Mouse (Mus musculus): ENCODE results near the gene Arid4b. TPM values are rescaled to one million over a fixed set of nuclear protein-coding genes. Genes with fewer than 3 reads are reported as not detected.
"Not testable (repeated sequence)": the region's sequence is repeated elsewhere in the genome, so short reads cannot be mapped to it uniquely, and the experiment has no call there.

Gene Arid4b
- 50.0 and 60.8 TPM in 2 replicates for polyA plus RNA-seq (2014; fragmentation: Nextera tagmentation; extraction: Ambion mirVana)

- no peaks in the 10 kb centered on the region for H3K27me3 ChIP-seq (replicated peaks; ENCODE audit: control insufficient read depth, insufficient read depth, low read length)
- H3K9ac ChIP-seq (ENCODE audit: low read depth, low read length) = peak within 1 kb of the TSS; percentile 98
- 0% methylated on average over 50 of the region's 64 CpGs for WGBS
- peak; percentile 98 for ATAC-seq (ENCODE audit: low read depth)
- DNase-seq (ENCODE audit: low spot score) = peak; percentile 100
- H3K9me3 ChIP-seq (ENCODE audit: control insufficient read depth, low read length) = no peaks in the 10 kb centered on the region
- H3K4me3 ChIP-seq (ENCODE audit: low read depth, low read length) = peak within 1 kb of the TSS; percentile 98
- H3K27ac ChIP-seq (replicated peaks; ENCODE audit: low read depth, low read length) = peak within 1 kb of the TSS; percentile 97
- H3K36me3 ChIP-seq (ENCODE audit: control insufficient read depth, insufficient read depth, low read length) = peaks cover 19% of the 10 kb centered on the region; the same call in 1 of the 2 replicates
- peak within 1 kb of the TSS; percentile 71 for H3K4me2 ChIP-seq (ENCODE audit: low read depth, low read length)
- H3K4me1 ChIP-seq (ENCODE audit: control insufficient read depth, insufficient read depth, low read length) = peaks cover 14% of the 10 kb centered on the region; the same call in 1 of the 2 replicates
These were observed at the start of gene Arid4b, which contains the start of gene Ggps1 for GRCm38 (mm10) chr13:14063013-14063941. Arid4b (plus strand) TSS chr13:14063232. Ggps1 (minus strand) TSS chr13:14063488.

- H3K9ac ChIP-seq (ENCODE audit: low read depth, low read length) = no peak overlapping the region
- H3K4me1 ChIP-seq (ENCODE audit: control insufficient read depth, insufficient read depth, low read length) = no peaks in the 10 kb centered on the region
- no peaks in the 10 kb centered on the region for H3K9me3 ChIP-seq (ENCODE audit: control insufficient read depth, low read length)
- no peak overlapping the region for H3K4me2 ChIP-seq (ENCODE audit: low read depth, low read length)
- no peak overlapping the region for H3K4me3 ChIP-seq (ENCODE audit: low read depth, low read length)
- 93% methylated on average over 2 of the region's 2 CpGs for WGBS
- no peaks in the 10 kb centered on the region for H3K27me3 ChIP-seq (replicated peaks; ENCODE audit: control insufficient read depth, insufficient read depth, low read length)
- ATAC-seq (ENCODE audit: low read depth) (no peak), DNase-seq (ENCODE audit: low spot score) (no peak)
- H3K27ac ChIP-seq (replicated peaks; ENCODE audit: low read depth, low read length) = no peak overlapping the region
- H3K36me3 ChIP-seq (ENCODE audit: control insufficient read depth, insufficient read depth, low read length) = peaks cover 52% of the 10 kb centered on the region
These were observed 49.0 kb upstream of the Arid4b start for GRCm38 (mm10) chr13:14014001-14014400.

GRCm38 (mm10) chr13:14014540-14014939 is 48.5 kb upstream of the Arid4b start:
- Histone ChIP-seq H3K36me3 (ENCODE audit: control insufficient read depth, insufficient read depth, low read length) (peaks cover 52% of the 10 kb centered on the region), H3K9ac (ENCODE audit: low read depth, low read length) (no peak overlapping the region), H3K4me2 (ENCODE audit: low read depth, low read length) (no peak overlapping the region), H3K4me3 (ENCODE audit: low read depth, low read length) (no peak overlapping the region), H3K4me1 (ENCODE audit: control insufficient read depth, insufficient read depth, low read length) (no peaks in the 10 kb centered on the region), H3K27me3 (replicated peaks; ENCODE audit: control insufficient read depth, insufficient read depth, low read length) (no peaks in the 10 kb centered on the region), H3K9me3 (ENCODE audit: control insufficient read depth, low read length) (no peaks in the 10 kb centered on the region), H3K27ac (replicated peaks; ENCODE audit: low read depth, low read length) (no peak overlapping the region)
- 79% methylated on average over 4 of the region's 4 CpGs for WGBS
- DNase-seq (ENCODE audit: low spot score) = no peak
- no peak for ATAC-seq (ENCODE audit: low read depth)

GRCm38 (mm10) chr13:14015609-14016008 is 47.4 kb upstream of the Arid4b start:
- ATAC-seq (ENCODE audit: low read depth) (no peak), DNase-seq (ENCODE audit: low spot score) (no peak)
- Histone ChIP-seq H3K36me3 (ENCODE audit: control insufficient read depth, insufficient read depth, low read length) (peaks cover 56% of the 10 kb centered on the region), H3K4me1 (ENCODE audit: control insufficient read depth, insufficient read depth, low read length) (no peaks in the 10 kb centered on the region), H3K9me3 (ENCODE audit: control insufficient read depth, low read length) (no peaks in the 10 kb centered on the region), H3K9ac (ENCODE audit: low read depth, low read length) (no peak overlapping the region), H3K4me2 (ENCODE audit: low read depth, low read length) (no peak overlapping the region), H3K27me3 (replicated peaks; ENCODE audit: control insufficient read depth, insufficient read depth, low read length) (no peaks in the 10 kb centered on the region), H3K4me3 (ENCODE audit: low read depth, low read length) (no peak overlapping the region), H3K27ac (replicated peaks; ENCODE audit: low read depth, low read length) (no peak overlapping the region)
- 88% methylated on average over 6 of the region's 6 CpGs for WGBS

DNA sequence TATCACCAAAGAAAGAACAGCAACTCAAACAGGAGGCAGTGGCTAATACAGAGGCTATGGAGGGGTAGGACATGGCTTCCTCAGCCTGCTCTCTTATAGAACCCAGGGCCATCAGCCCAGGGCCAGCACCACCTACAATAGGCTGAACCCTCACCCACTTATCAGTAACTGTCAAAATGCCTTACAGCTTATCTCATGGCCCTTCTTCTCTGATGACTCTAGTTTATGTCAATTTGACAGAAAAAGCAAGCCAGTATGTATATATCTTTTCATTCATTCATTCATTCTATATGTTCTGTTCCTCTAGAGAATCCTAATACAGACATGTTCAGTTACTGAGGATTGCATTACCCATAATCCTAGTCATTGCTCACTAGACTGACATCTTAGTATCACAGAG is 44.7 kb upstream of the Arid4b start:
- no peak for ATAC-seq (ENCODE audit: low read depth)
- H3K27ac ChIP-seq (replicated peaks; ENCODE audit: low read depth, low read length) = no peak overlapping the region

GRCm38 (mm10) chr13:14018852-14019251 is 44.2 kb upstream of the Arid4b start:
- DNase-seq (ENCODE audit: low spot score) = no peak
- no peak for ATAC-seq (ENCODE audit: low read depth)
- Histone ChIP-seq H3K9me3 (ENCODE audit: control insufficient read depth, low read length) (no peaks in the 10 kb centered on the region), H3K4me2 (ENCODE audit: low read depth, low read length) (no peak overlapping the region), H3K9ac (ENCODE audit: low read depth, low read length) (no peak overlapping the region), H3K36me3 (ENCODE audit: control insufficient read depth, insufficient read depth, low read length) (peaks cover 31% of the 10 kb centered on the region), H3K4me1 (ENCODE audit: control insufficient read depth, insufficient read depth, low read length) (no peaks in the 10 kb centered on the region), H3K4me3 (ENCODE audit: low read depth, low read length) (no peak overlapping the region), H3K27me3 (replicated peaks; ENCODE audit: control insufficient read depth, insufficient read depth, low read length) (no peaks in the 10 kb centered on the region), H3K27ac (replicated peaks; ENCODE audit: low read depth, low read length) (no peak overlapping the region)
- 92% methylated on average over 3 of the region's 3 CpGs for WGBS

More for the DNA sequence above, 44.7 kb upstream of the Arid4b start:
- Histone ChIP-seq H3K9ac (ENCODE audit: low read depth, low read length) (no peak overlapping the region), H3K9me3 (ENCODE audit: control insufficient read depth, low read length) (no peaks in the 10 kb centered on the region), H3K4me3 (ENCODE audit: low read depth, low read length) (no peak overlapping the region), H3K4me1 (ENCODE audit: control insufficient read depth, insufficient read depth, low read length) (no peaks in the 10 kb centered on the region), H3K36me3 (ENCODE audit: control insufficient read depth, insufficient read depth, low read length) (peaks cover 36% of the 10 kb centered on the region), H3K27me3 (replicated peaks; ENCODE audit: control insufficient read depth, insufficient read depth, low read length) (no peaks in the 10 kb centered on the region), H3K4me2 (ENCODE audit: low read depth, low read length) (no peak overlapping the region)
- DNase-seq (ENCODE audit: low spot score) = no peak

DNA sequence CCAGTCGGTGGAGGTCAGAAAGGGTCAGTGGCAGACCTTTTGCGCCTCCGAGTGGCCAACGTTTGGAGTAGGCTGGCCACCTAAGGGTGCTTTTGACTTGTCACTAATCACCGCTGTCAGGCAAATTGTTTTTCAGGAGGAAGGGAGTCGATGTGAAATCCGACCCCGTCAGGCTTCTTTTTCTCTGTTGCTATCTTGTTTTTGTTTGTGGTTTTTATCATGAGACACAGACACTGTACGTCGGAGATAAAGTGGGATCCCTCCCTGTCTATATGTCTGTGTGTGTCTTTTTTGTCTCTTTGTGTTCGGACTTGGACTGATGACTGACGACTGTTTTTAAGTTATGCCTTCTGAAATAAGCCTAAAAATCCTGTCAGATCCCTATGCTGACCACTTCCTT is 41.6 kb upstream of the Arid4b start:
- not testable (repeated sequence) for ATAC-seq (ENCODE audit: low read depth); H3K4me1 ChIP-seq (ENCODE audit: control insufficient read depth, insufficient read depth, low read length); H3K4me2 ChIP-seq (ENCODE audit: low read depth, low read length); H3K9ac ChIP-seq (ENCODE audit: low read depth, low read length); H3K27ac ChIP-seq (replicated peaks; ENCODE audit: low read depth, low read length); DNase-seq (ENCODE audit: low spot score); H3K9me3 ChIP-seq (ENCODE audit: control insufficient read depth, low read length); H3K4me3 ChIP-seq (ENCODE audit: low read depth, low read length); H3K27me3 ChIP-seq (replicated peaks; ENCODE audit: control insufficient read depth, insufficient read depth, low read length)
- WGBS = 78% methylated on average over 6 of the region's 12 CpGs
- H3K36me3 ChIP-seq (ENCODE audit: control insufficient read depth, insufficient read depth, low read length) = peaks cover 25% of the 10 kb centered on the region

GRCm38 (mm10) chr13:14025554-14025953 is 37.5 kb upstream of the Arid4b start:
- no peaks in the 10 kb centered on the region for H3K27me3 ChIP-seq (replicated peaks; ENCODE audit: control insufficient read depth, insufficient read depth, low read length)
- peaks cover 31% of the 10 kb centered on the region for H3K36me3 ChIP-seq (ENCODE audit: control insufficient read depth, insufficient read depth, low read length)
- no peak overlapping the region for H3K4me2 ChIP-seq (ENCODE audit: low read depth, low read length)
- H3K4me1 ChIP-seq (ENCODE audit: control insufficient read depth, insufficient read depth, low read length) = no peaks in the 10 kb centered on the region
- no peak overlapping the region for H3K27ac ChIP-seq (replicated peaks; ENCODE audit: low read depth, low read length)
- no peak overlapping the region for H3K9ac ChIP-seq (ENCODE audit: low read depth, low read length)
- DNase-seq (ENCODE audit: low spot score) = no peak
- no peak overlapping the region for H3K4me3 ChIP-seq (ENCODE audit: low read depth, low read length)
- no peaks in the 10 kb centered on the region for H3K9me3 ChIP-seq (ENCODE audit: control insufficient read depth, low read length)
- 94% methylated on average over 6 of the region's 6 CpGs for WGBS
- no peak for ATAC-seq (ENCODE audit: low read depth)

All from embryonic facial prominence, embryonic 14.5 days (tissue).